Mouse (Mus musculus): ENCODE data around the gene Ap2a2. TPM values are rescaled to one million over a fixed set of nuclear protein-coding genes. Genes with fewer than 3 reads are reported as not detected.

Gene Ap2a2
- polyA plus RNA-seq, 1 experiment from 2014 or later: 65.4 TPM

GRCm38 (mm10) chr7:141562421-141562851, 463 bp downstream of the Ap2a2 start:
- peak overlapping the region; percentile 100 for H3K4me3 ChIP-seq (replicated peaks)
- no peak for ATAC-seq (ENCODE audit: low read depth)
- DNase-seq: no peak
- H3K9ac ChIP-seq: peak overlapping the region; percentile 100
- peak overlapping the region; percentile 88 for H3K4me2 ChIP-seq
- WGBS (ENCODE audit: insufficient replicate concordance): under 1% methylated on average over 33 of the region's 33 CpGs
- H3K4me1 ChIP-seq (replicated peaks): peaks cover 92% of the 10 kb centered on the region
- H3K9me3 ChIP-seq (replicated peaks): no peaks in the 10 kb centered on the region
- H3K36me3 ChIP-seq: peaks cover 30% of the 10 kb centered on the region
- peak overlapping the region; percentile 96 for H3K27ac ChIP-seq
- no peaks in the 10 kb centered on the region for H3K27me3 ChIP-seq

GRCm38 (mm10) chr7:141562852-141563427, 967 bp downstream of the Ap2a2 start:
- 4% methylated on average over 21 of the region's 21 CpGs for WGBS (ENCODE audit: insufficient replicate concordance)
- Histone ChIP-seq H3K9ac (peak overlapping the region; percentile 100), H3K36me3 (peaks cover 30% of the 10 kb centered on the region), H3K27ac (peak overlapping the region; percentile 96), H3K27me3 (no peaks in the 10 kb centered on the region), H3K4me1 (replicated peaks) (peaks cover 89% of the 10 kb centered on the region), H3K4me3 (replicated peaks) (peak overlapping the region; percentile 100), H3K9me3 (replicated peaks) (no peaks in the 10 kb centered on the region), H3K4me2 (peak overlapping the region; percentile 88)
- no peak for ATAC-seq (ENCODE audit: low read depth)
- DNase-seq: peak; percentile 51

GRCm38 (mm10) chr7:141564561-141564960, 2.6 kb downstream of the Ap2a2 start:
- Histone ChIP-seq H3K4me1 (replicated peaks) (peaks cover 89% of the 10 kb centered on the region), H3K4me2 (peak overlapping the region; percentile 88), H3K27ac (peak overlapping the region; percentile 96), H3K4me3 (replicated peaks) (peak overlapping the region; percentile 100; the same call in 1 of the 2 replicates), H3K36me3 (peaks cover 40% of the 10 kb centered on the region), H3K9me3 (replicated peaks) (no peaks in the 10 kb centered on the region), H3K9ac (peak overlapping the region; percentile 100), H3K27me3 (no peaks in the 10 kb centered on the region)
- DNase-seq: no peak
- WGBS (ENCODE audit: insufficient replicate concordance): 64% methylated on average over 7 of the region's 7 CpGs
- no peak for ATAC-seq (ENCODE audit: low read depth)

GRCm38 (mm10) chr7:141566587-141566986, 4.6 kb downstream of the Ap2a2 start:
- ATAC-seq (ENCODE audit: low read depth): no peak
- DNase-seq: no peak
- H3K36me3 ChIP-seq: peaks cover 54% of the 10 kb centered on the region
- H3K4me2 ChIP-seq: no peak overlapping the region
- WGBS (ENCODE audit: insufficient replicate concordance): 77% methylated on average over 7 of the region's 7 CpGs
- H3K9ac ChIP-seq: 0 out of 2 replicates have a peak overlapping the region, but pooled peaks have one; percentile 9
- H3K4me1 ChIP-seq (replicated peaks): peaks cover 86% of the 10 kb centered on the region
- H3K9me3 ChIP-seq (replicated peaks): no peaks in the 10 kb centered on the region
- no peak overlapping the region for H3K4me3 ChIP-seq (replicated peaks)
- no peaks in the 10 kb centered on the region for H3K27me3 ChIP-seq
- peak overlapping the region; percentile 61; the same call in 1 of the 2 replicates for H3K27ac ChIP-seq

GRCm38 (mm10) chr7:141569283-141569803, 7.4 kb downstream of the Ap2a2 start:
- no peak overlapping the region for H3K4me3 ChIP-seq (replicated peaks)
- H3K9ac ChIP-seq: no peak overlapping the region
- no peaks in the 10 kb centered on the region for H3K9me3 ChIP-seq (replicated peaks)
- 81% methylated on average over 9 of the region's 9 CpGs for WGBS (ENCODE audit: insufficient replicate concordance)
- ATAC-seq (ENCODE audit: low read depth): no peak
- H3K4me2 ChIP-seq: no peak overlapping the region
- H3K36me3 ChIP-seq: peaks cover 49% of the 10 kb centered on the region
- H3K4me1 ChIP-seq (replicated peaks): peaks cover 91% of the 10 kb centered on the region
- H3K27ac ChIP-seq: peak overlapping the region; percentile 55
- no peaks in the 10 kb centered on the region for H3K27me3 ChIP-seq
- DNase-seq: no peak

GRCm38 (mm10) chr7:141569916-141570315, 7.9 kb downstream of the Ap2a2 start:
- Histone ChIP-seq H3K9ac (no peak overlapping the region), H3K4me1 (replicated peaks) (peaks cover 91% of the 10 kb centered on the region), H3K4me2 (no peak overlapping the region), H3K27ac (peak overlapping the region; percentile 44; the same call in 1 of the 2 replicates), H3K4me3 (replicated peaks) (no peak overlapping the region), H3K27me3 (no peaks in the 10 kb centered on the region), H3K36me3 (peaks cover 44% of the 10 kb centered on the region), H3K9me3 (replicated peaks) (no peaks in the 10 kb centered on the region)
- 85% methylated on average over 3 of the region's 3 CpGs for WGBS (ENCODE audit: insufficient replicate concordance)
- ATAC-seq (ENCODE audit: low read depth) (no peak), DNase-seq (no peak)

- Histone ChIP-seq H3K9me3 (replicated peaks) (no peaks in the 10 kb centered on the region), H3K4me2 (no peak overlapping the region), H3K27ac (0 out of 2 replicates have a peak overlapping the region, but pooled peaks have one; percentile 18), H3K4me3 (replicated peaks) (no peak overlapping the region), H3K4me1 (replicated peaks) (peaks cover 90% of the 10 kb centered on the region), H3K9ac (0 out of 2 replicates have a peak overlapping the region, but pooled peaks have one; percentile 13), H3K36me3 (peaks cover 35% of the 10 kb centered on the region), H3K27me3 (no peaks in the 10 kb centered on the region)
- ATAC-seq (ENCODE audit: low read depth): no peak
- 84% methylated on average over 4 of the region's 4 CpGs for WGBS (ENCODE audit: insufficient replicate concordance)
- no peak for DNase-seq
Measured at GRCm38 (mm10) chr7:141570625-141571295, 8.8 kb downstream of the Ap2a2 start.

GRCm38 (mm10) chr7:141574041-141574440, 12.1 kb downstream of the Ap2a2 start:
- WGBS (ENCODE audit: insufficient replicate concordance): 9% methylated on average over 3 of the region's 3 CpGs
- no peak for ATAC-seq (ENCODE audit: low read depth)
- peaks cover 92% of the 10 kb centered on the region for H3K4me1 ChIP-seq (replicated peaks)

DNA sequence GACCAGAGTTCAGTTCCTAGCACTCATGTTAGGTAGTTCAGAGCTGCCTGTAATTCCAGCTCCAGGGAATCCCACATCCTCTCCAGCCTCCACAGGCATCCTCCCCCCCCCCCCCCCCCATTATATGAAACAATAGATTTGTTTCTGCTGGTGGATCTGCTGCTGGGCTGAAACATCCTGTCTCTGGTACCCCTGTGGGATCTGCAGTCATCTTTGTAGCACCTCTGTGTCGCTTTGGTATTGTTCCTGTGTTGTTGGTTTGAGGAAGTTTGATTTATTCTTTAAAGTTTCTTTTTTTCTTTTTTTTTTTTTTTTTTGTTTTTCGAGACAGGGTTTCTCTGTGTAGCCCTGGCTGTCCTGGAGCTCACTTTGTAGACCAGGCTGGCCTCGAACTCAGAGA, 13.5 kb downstream of the Ap2a2 start:
- Histone ChIP-seq H3K4me2 (no peak overlapping the region), H3K27ac (no peak overlapping the region), H3K9ac (no peak overlapping the region), H3K4me3 (replicated peaks) (no peak overlapping the region), H3K9me3 (replicated peaks) (no peaks in the 10 kb centered on the region), H3K36me3 (peaks cover 16% of the 10 kb centered on the region; the same call in 1 of the 2 replicates), H3K27me3 (no peaks in the 10 kb centered on the region), H3K4me1 (replicated peaks) (peaks cover 93% of the 10 kb centered on the region)
- WGBS (ENCODE audit: insufficient replicate concordance): 65% methylated on average over 3 of the region's 3 CpGs
- ATAC-seq (ENCODE audit: low read depth): no peak
- DNase-seq: no peak

More at GRCm38 (mm10) chr7:141574041-141574440, 12.1 kb downstream of the Ap2a2 start:
- peaks cover 29% of the 10 kb centered on the region for H3K36me3 ChIP-seq
- H3K9me3 ChIP-seq (replicated peaks): no peaks in the 10 kb centered on the region
- H3K27me3 ChIP-seq: no peaks in the 10 kb centered on the region
- no peak for DNase-seq
- H3K27ac ChIP-seq: peak overlapping the region; percentile 40; the same call in 1 of the 2 replicates
- no peak overlapping the region for H3K4me3 ChIP-seq (replicated peaks)
- H3K4me2 ChIP-seq: peak overlapping the region; percentile 7; the same call in 1 of the 2 replicates
- H3K9ac ChIP-seq: peak overlapping the region; percentile 31; the same call in 1 of the 2 replicates

DNA sequence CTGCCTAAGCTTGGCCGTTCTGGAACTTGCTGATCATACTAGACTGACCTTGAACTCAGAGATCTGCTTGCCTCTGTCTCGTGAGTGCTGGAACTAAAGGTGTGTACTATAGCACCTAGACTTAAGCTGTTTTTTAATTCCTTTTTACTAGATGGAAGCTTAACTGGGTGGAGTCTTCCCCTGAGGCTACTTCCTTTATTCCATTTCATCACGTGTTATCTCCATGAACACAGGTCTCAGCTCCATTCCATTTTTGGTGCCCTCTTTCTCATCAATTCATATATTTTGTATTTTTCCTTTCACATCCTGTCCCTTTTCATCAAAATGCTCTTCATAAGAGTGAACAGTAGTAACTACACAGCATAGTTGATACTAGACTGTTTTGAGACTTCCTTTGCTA, 15.8 kb downstream of the Ap2a2 start:
- Histone ChIP-seq H3K27ac (peak overlapping the region; percentile 54), H3K4me3 (replicated peaks) (no peak overlapping the region), H3K9me3 (replicated peaks) (no peaks in the 10 kb centered on the region), H3K36me3 (peaks cover 22% of the 10 kb centered on the region; the same call in 1 of the 2 replicates), H3K27me3 (no peaks in the 10 kb centered on the region), H3K4me2 (peak overlapping the region; percentile 15; the same call in 1 of the 2 replicates), H3K4me1 (replicated peaks) (peaks cover 97% of the 10 kb centered on the region), H3K9ac (peak overlapping the region; percentile 31; the same call in 1 of the 2 replicates)
- DNase-seq (no peak), ATAC-seq (ENCODE audit: low read depth) (no peak)
- 39% methylated on average over 3 of the region's 3 CpGs for WGBS (ENCODE audit: insufficient replicate concordance)

DNA sequence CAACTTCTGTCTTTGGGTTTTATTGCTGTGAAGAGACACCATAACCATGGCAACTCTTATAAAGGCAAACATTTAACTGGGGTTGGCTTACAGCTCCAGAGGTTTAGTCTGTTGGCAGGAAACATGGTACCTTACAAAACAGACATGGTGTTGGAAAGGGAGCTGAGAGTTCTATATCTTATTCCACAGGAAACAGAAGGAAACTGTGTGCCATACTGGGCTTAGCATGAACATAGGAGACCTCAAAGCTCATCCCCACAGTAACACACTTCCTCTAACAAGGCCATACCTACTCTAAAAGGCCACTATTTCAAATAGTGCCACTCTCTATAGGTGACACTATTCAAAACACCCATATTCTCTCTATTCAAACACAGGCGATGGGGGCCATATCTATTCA, 16.5 kb downstream of the Ap2a2 start:
- no peak for ATAC-seq (ENCODE audit: low read depth)
- peak overlapping the region; percentile 54 for H3K27ac ChIP-seq
- no peak overlapping the region for H3K4me3 ChIP-seq (replicated peaks)
- H3K36me3 ChIP-seq: peaks cover 22% of the 10 kb centered on the region; the same call in 1 of the 2 replicates
- no peaks in the 10 kb centered on the region for H3K27me3 ChIP-seq
- no peak for DNase-seq
- no peaks in the 10 kb centered on the region for H3K9me3 ChIP-seq (replicated peaks)
- peaks cover 97% of the 10 kb centered on the region for H3K4me1 ChIP-seq (replicated peaks)
- WGBS (ENCODE audit: insufficient replicate concordance): 86% methylated on average over 1 of the region's 1 CpGs
- H3K9ac ChIP-seq: peak overlapping the region; percentile 31; the same call in 1 of the 2 replicates
- H3K4me2 ChIP-seq: no peak overlapping the region

Measured in liver, embryonic 13.5 days (tissue).